Mouse (Mus musculus) intestine, embryonic 16.5 days (tissue): ENCODE measurements at regions not wholly inside any gene's neighbourhood (a gene's known extent, or its start where the extent isn't known, plus 50 kb on each side); places are given as distances from the start of the nearest gene placed in this dataset. TPM values are rescaled to one million over a fixed set of nuclear protein-coding genes. Genes with fewer than 3 reads are reported as not detected.

ENCODE experiments used
- ATAC-seq: fragments of 200-750 bp; cut with Nextera tagmentation; 2 replicates; pipeline ENCODE4 v1.8.0; 2017; ENCODE audit warnings: moderate TSS enrichment, moderate library complexity
- H3K27ac ChIP-seq: fragments of 300-500 bp; sonication (generic); 2 replicates; pipeline ENCODE4 v1.5.1; 2014; ENCODE audit warnings: mild to moderate bottlenecking, low read length
- H3K27me3 ChIP-seq: fragments of 300-500 bp; sonication (generic); replicated peaks from 2 replicates; pipeline ENCODE4 v1.6.1; 2014; ENCODE audit warnings: low read length, control low read depth, mixed read lengths; ENCODE audit not compliant: control insufficient read depth, insufficient read depth
- H3K36me3 ChIP-seq: fragments of 300-500 bp; sonication (generic); 2 replicates; pipeline ENCODE4 v1.6.1; 2014; ENCODE audit warnings: low read length, control low read depth; ENCODE audit not compliant: control insufficient read depth, insufficient read depth
- H3K4me1 ChIP-seq: fragments of 300-500 bp; sonication (generic); 2 replicates; pipeline ENCODE4 v1.6.1; 2014; ENCODE audit warnings: low read length, control low read depth, mixed read lengths; ENCODE audit not compliant: control insufficient read depth, insufficient read depth
- H3K4me2 ChIP-seq: fragments of 300-500 bp; sonication (generic); 2 replicates; pipeline ENCODE4 v1.6.1; 2014; ENCODE audit warnings: low read depth, low read length, control low read depth
- H3K4me3 ChIP-seq: fragments of 300-500 bp; sonication (generic); 2 replicates; pipeline ENCODE4 v1.5.1; 2014; ENCODE audit warnings: mild to moderate bottlenecking, low read length
- H3K9ac ChIP-seq: fragments of 300-500 bp; sonication (generic); 2 replicates; pipeline ENCODE4 v1.6.1; 2014; ENCODE audit warnings: low read depth, low read length
- H3K9me3 ChIP-seq: fragments of 300-500 bp; sonication (generic); 2 replicates; pipeline ENCODE4 v1.6.1; 2016; ENCODE audit warnings: low read length, control low read depth; ENCODE audit not compliant: control insufficient read depth
- WGBS: fragments of 180-500 bp; shearing (Covaris S2); extraction: QIAGEN DNeasy Blood & Tissue Kit; methylation state at CpG from one replicate; pipeline ENCODE4 v1.1.7; 2014; 5-methylcytosine and 5-hydroxymethylcytosine counted together
- microRNA-seq: library from miRNA; unstranded; fragments of <30 nt; microRNA quantifications from one replicate; pipeline ENCODE4, GENCODE M21; 2016

GRCm38 (mm10) chr1:96346465-96347002, 525.4 kb downstream of the Slco4c1 start:
- Histone ChIP-seq H3K27me3 (no peaks in the 10 kb centered on the region), H3K36me3 (no peaks in the 10 kb centered on the region), H3K27ac (no peak overlapping the region), H3K9ac (no peak overlapping the region), H3K4me3 (no peak overlapping the region), H3K4me2 (no peak overlapping the region), H3K9me3 (no peaks in the 10 kb centered on the region), H3K4me1 (no peaks in the 10 kb centered on the region)
- ATAC-seq = no peak
- 81% methylated on average over 5 of the region's 5 CpGs for WGBS

- H3K9me3 ChIP-seq = no peaks in the 10 kb centered on the region
- ATAC-seq = no peak
- H3K9ac ChIP-seq = no peak overlapping the region
- H3K27ac ChIP-seq = no peak overlapping the region
- no peak overlapping the region for H3K4me2 ChIP-seq
- no peaks in the 10 kb centered on the region for H3K4me1 ChIP-seq
- H3K4me3 ChIP-seq = no peak overlapping the region
- 88% methylated on average over 1 of the region's 1 CpGs for WGBS
- no peaks in the 10 kb centered on the region for H3K27me3 ChIP-seq
- no peaks in the 10 kb centered on the region for H3K36me3 ChIP-seq
Observed at GRCm38 (mm10) chr1:96315721-96316120, 556.2 kb downstream of the Slco4c1 start.

GRCm38 (mm10) chr1:96301238-96301637, 570.7 kb downstream of the Slco4c1 start:
- Histone ChIP-seq H3K4me2 (no peak overlapping the region), H3K4me1 (no peaks in the 10 kb centered on the region), H3K27me3 (no peaks in the 10 kb centered on the region), H3K4me3 (no peak overlapping the region), H3K27ac (no peak overlapping the region), H3K36me3 (no peaks in the 10 kb centered on the region), H3K9ac (no peak overlapping the region), H3K9me3 (no peaks in the 10 kb centered on the region)
- ATAC-seq = no peak
- 63% methylated on average over 5 of the region's 5 CpGs for WGBS

- Histone ChIP-seq H3K27me3 (no peaks in the 10 kb centered on the region), H3K36me3 (no peaks in the 10 kb centered on the region), H3K9ac (no peak overlapping the region), H3K4me1 (no peaks in the 10 kb centered on the region), H3K4me2 (no peak overlapping the region), H3K4me3 (no peak overlapping the region), H3K27ac (no peak overlapping the region), H3K9me3 (no peaks in the 10 kb centered on the region)
- WGBS = 71% methylated on average over 1 of the region's 1 CpGs
- ATAC-seq = no peak
Observed at GRCm38 (mm10) chr1:96278046-96278576, 593.9 kb downstream of the Slco4c1 start.

GRCm38 (mm10) chr1:96276646-96277045, 595.3 kb downstream of the Slco4c1 start:
- H3K27ac ChIP-seq = no peak overlapping the region
- ATAC-seq = no peak
- H3K9ac ChIP-seq = no peak overlapping the region
- H3K4me2 ChIP-seq = no peak overlapping the region
- WGBS = 70% methylated on average over 2 of the region's 2 CpGs
- no peak overlapping the region for H3K4me3 ChIP-seq
- no peaks in the 10 kb centered on the region for H3K36me3 ChIP-seq
- H3K4me1 ChIP-seq = no peaks in the 10 kb centered on the region
- H3K27me3 ChIP-seq = no peaks in the 10 kb centered on the region
- H3K9me3 ChIP-seq = no peaks in the 10 kb centered on the region

Small RNA genes in the stretch of these regions (microRNA-seq; reads per million reads assigned to microRNA genes)
- not detected for gene Gm22917
